Mouse (Mus musculus) spleen, adult 18-20 months (tissue): ENCODE results near the gene Cd300lb.

ENCODE experiments used
- DNase-seq, 2 experiments: peaks; one replicate each; pipeline ENCODE4 v3.0.0; 2022; ENCODE audit warnings: mixed read lengths in 2 of 2

The Cd300lb gene

DNA sequence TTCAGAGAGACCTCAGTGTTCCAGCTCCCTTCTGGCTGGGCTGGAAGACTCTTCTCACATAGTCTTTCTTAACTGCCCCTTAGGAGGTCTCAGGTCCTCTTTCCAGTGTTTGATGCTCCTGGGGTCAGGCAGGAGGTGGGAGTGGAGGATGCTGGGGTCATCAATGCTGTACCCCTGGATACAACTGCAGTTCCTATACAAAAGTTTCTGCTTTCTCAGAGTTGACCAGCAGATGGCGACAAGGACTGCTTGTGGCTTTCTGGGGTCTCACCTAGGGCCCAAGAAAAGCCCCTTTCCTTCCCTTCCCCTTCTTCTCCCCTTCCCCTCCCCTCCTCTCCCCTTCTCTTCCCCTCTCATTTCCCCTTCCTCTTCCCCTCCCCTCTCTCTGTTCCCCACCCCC lies 53.6 kb downstream of the Cd300lb start:
- DNase-seq = peak in 1 of 2 experiments; percentile 53

- no peak for DNase-seq
These were observed 54.0 kb downstream of the Cd300lb start for GRCm38 (mm10) chr11:114880185-114880584.

DNA sequence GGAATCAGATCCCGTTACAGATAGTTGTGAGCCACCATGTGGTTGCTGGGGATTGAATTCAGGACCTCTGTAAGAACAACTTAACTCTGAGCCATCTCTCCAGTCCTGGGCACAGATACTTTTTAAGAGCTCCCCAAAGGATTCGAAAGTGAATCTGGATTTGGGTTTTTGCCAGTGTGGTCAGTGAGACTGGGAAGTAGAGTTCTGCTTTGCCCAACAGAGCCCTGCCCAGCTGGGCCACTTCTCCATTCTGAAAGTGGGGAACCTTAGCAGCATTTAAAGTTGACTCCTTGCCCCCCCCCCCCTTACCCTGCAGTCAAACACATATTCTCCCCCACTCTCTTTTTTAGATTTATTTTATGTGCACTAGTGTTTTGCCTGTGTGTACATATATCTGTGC lies 54.5 kb downstream of the Cd300lb start:
- DNase-seq = no peak

GRCm38 (mm10) chr11:114877145-114877544 lies 57.0 kb downstream of the Cd300lb start:
- peak in 1 of 2 experiments; percentile 48 for DNase-seq

GRCm38 (mm10) chr11:114876621-114877020 lies 57.6 kb downstream of the Cd300lb start:
- DNase-seq = no peak

DNA sequence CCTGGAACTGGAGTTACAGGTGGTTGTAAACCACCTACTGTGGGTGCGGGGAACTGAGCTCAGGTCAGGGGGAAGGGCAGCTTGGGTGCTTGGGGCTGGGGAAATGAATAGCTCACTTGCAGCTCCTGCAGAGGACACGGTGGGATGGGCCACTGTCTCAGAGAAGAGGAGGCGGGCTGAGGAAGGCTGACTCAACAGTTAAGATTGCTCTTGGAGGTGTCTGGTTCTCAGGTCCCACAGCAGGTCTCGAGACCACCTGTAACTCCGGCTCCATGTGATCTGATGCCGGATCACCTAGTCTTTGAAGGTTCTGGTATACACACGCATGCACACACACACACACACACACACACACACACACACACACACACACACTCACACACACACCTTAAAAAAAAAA lies 58.0 kb downstream of the Cd300lb start:
- no peak for DNase-seq

GRCm38 (mm10) chr11:114875301-114875801 lies 58.8 kb downstream of the Cd300lb start:
- DNase-seq = no peak

DNA sequence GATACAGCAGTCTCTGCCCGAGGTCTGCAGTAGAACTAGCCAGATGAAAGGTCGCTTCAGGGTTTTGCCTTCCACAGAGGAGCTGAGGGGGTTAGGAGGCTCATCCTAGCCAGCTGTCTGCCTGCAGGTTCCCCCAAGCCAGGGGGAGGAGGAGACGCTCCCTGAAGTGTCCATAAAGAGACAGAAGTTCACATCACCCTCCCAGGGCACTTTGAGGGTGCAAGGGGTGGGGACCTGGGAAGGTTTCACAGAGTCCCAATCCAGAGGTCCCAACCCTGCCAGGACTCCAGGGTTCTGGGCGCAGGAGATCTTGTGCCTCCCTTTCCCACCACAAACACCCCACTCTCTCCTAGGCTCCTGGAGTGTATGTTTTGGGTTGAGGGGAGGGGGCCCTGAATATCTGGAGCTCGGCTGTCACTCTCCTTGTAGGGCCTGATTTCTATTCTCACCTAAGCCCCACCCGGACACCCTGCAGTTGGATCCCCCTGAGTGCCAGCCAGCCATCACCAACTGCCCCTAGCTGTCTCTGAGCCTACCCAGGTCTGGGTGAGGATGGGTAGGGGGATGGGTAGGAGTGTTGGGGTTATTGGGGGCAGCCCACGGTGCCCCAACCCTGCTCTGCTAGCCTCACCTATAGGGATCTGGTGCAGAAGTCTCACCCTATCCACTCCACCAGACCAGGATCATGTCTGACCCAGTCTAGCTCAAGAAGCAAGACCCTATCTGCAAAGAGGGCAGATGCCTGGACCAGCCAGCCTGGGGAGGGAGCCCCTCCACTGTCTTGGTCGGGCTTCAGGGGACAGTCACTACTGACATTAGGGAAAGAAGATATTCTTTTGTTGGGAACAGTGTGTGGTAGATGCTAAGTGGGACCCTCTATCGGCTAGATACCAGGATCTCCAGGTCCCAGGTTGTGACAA lies 59.7 kb downstream of the Cd300lb start:
- DNase-seq = no peak

GRCm38 (mm10) chr11:114873022-114873817 lies 61.0 kb downstream of the Cd300lb start:
- no peak for DNase-seq
